Mouse (Mus musculus) kidney, adult 2 months (tissue): ENCODE results near the gene Pdcl3.

ENCODE experiments used
- CTCF ChIP-seq: fragments of 200-500 bp; conservative IDR thresholded peaks from 2 replicates; pipeline ENCODE4 v1.5.1; 2011; ENCODE audit warnings: low read depth, mild to moderate bottlenecking, control low read depth, low read length, moderate library complexity, mixed read lengths; ENCODE audit not compliant: insufficient read depth, insufficient read length
- POLR2A ChIP-seq: fragments of 200-500 bp; IDR thresholded peaks from one replicate; pipeline ENCODE4 v1.6.1; 2011; ENCODE audit warnings: low read depth, low read length, control low read depth

- TF ChIP-seq CTCF: no peak
- no peak for TF ChIP-seq POLR2A
These were observed 45.8 kb upstream of the Pdcl3 start for GRCm38 (mm10) chr1:38939608-38940007.
